Mouse (Mus musculus) ovary, adult 2 months (tissue): ENCODE measurements around the gene Zfp36. TPM values are rescaled to one million over a fixed set of nuclear protein-coding genes. Genes with fewer than 3 reads are reported as not detected.

Experiments
- polyA plus RNA-seq: library from polyadenylated mRNA; depleted of rRNA; stranded (reverse); fragments of >200 nt; gene quantifications from 2 replicates; pipeline ENCODE4 v1.2.3, GENCODE M21; 2012; rRNA removed

Zfp36 gene
- 50.2 and 54.2 TPM in 2 replicates for polyA plus RNA-seq

GRCm38 (mm10) chr7:28380237-28381016, at the start of gene Zfp36:
TSS of gene Zfp36 (minus strand) at chr7:28380253.

GRCm38 (mm10) chr7:28392429-28393271, 12.6 kb upstream of the Zfp36 start, which contains the start of the genes Med29 and Paf1:
TSS of gene Med29 (minus strand) at chr7:28392708.
TSS of gene Paf1 (plus strand) at chr7:28392951.

GRCm38 (mm10) chr7:28372251-28373108, 7.6 kb downstream of the Zfp36 start, which contains the start of gene Plekhg2:
TSS of gene Plekhg2 (minus strand) at chr7:28372599.

GRCm38 (mm10) chr7:28350155-28350883, 29.7 kb downstream of the Zfp36 start, which contains the start of gene Rps16:
TSS of gene Rps16 (plus strand) at chr7:28350652.

GRCm38 (mm10) chr7:28338108-28338998, 41.7 kb downstream of the Zfp36 start, which contains the start of gene Supt5:
TSS of gene Supt5 (minus strand) at chr7:28338746.

Other genes with a start within 250 kb of the Zfp36 start
- 53.6 and 78.1 TPM in 2 replicates for gene Fbl, start 210.5 kb downstream of the Zfp36 start, polyA plus RNA-seq
- 57.1 and 60.7 TPM in 2 replicates for gene Dyrk1b, start 200.8 kb downstream of the Zfp36 start, polyA plus RNA-seq
- 25.5 and 40.8 TPM in 2 replicates for gene Eid2, start 112.4 kb downstream of the Zfp36 start, polyA plus RNA-seq
- 16.8 and 23.9 TPM in 2 replicates for gene Eid2b, start 102.5 kb downstream of the Zfp36 start, polyA plus RNA-seq
- 0.12 and 0.46 TPM in 2 replicates for gene Selenov, start 89.1 kb downstream of the Zfp36 start, polyA plus RNA-seq
- 0.38 and 0.45 TPM in 2 replicates for gene Dll3, start 78.0 kb downstream of the Zfp36 start, polyA plus RNA-seq
- gene Timm50, start 68.2 kb downstream of the Zfp36 start, polyA plus RNA-seq: 104 and 109 TPM in 2 replicates
- gene Supt5, start 41.5 kb downstream of the Zfp36 start, polyA plus RNA-seq: 140 and 172 TPM in 2 replicates
- gene Rps16, start 29.6 kb downstream of the Zfp36 start, polyA plus RNA-seq: 1,842 and 2,300 TPM in 2 replicates
- 48.3 and 50.7 TPM in 2 replicates for gene Plekhg2, start 7.7 kb downstream of the Zfp36 start, polyA plus RNA-seq
- 93.8 and 104 TPM in 2 replicates for gene Med29, start 12.5 kb upstream of the Zfp36 start, polyA plus RNA-seq
- gene Paf1, start 12.7 kb upstream of the Zfp36 start, polyA plus RNA-seq: 118 and 195 TPM in 2 replicates
- gene Gmfg, start 57.2 kb upstream of the Zfp36 start, polyA plus RNA-seq: 2.0 and 2.8 TPM in 2 replicates
- 38.7 and 38.9 TPM in 2 replicates for gene Lrfn1, start 71.7 kb upstream of the Zfp36 start, polyA plus RNA-seq
- gene Ifnl2, start 130.2 kb upstream of the Zfp36 start, polyA plus RNA-seq: not detected in 2 replicates
- not detected in 2 replicates for gene Ifnl3, start 142.6 kb upstream of the Zfp36 start, polyA plus RNA-seq
- 0.73 and 4.9 TPM in 2 replicates for gene Sycn, start 160.6 kb upstream of the Zfp36 start, polyA plus RNA-seq
- gene Nccrp1, start 167.0 kb upstream of the Zfp36 start, polyA plus RNA-seq: 0.08 TPM in 1 of 2 replicates, not detected in the other
- gene Samd4b, start 217.9 kb upstream of the Zfp36 start, polyA plus RNA-seq: 155 and 181 TPM in 2 replicates
- gene Pak4, start 217.9 kb upstream of the Zfp36 start, polyA plus RNA-seq: 63.5 and 68.3 TPM in 2 replicates